Mouse (Mus musculus): ENCODE data around the gene Npsr1. TPM values are rescaled to one million over a fixed set of nuclear protein-coding genes. Genes with fewer than 3 reads are reported as not detected.

Gene Npsr1
- total and polyA plus RNA-seq, 2 experiments from 2014 or later = not detected

- H3K4me2 ChIP-seq (ENCODE audit: low read depth, low read length) = no peak overlapping the region
- no peak for TF ChIP-seq CTCF (IDR thresholded peaks at IDR 0.05; ENCODE audit: low read depth)
- no peak for TF ChIP-seq EP300 (IDR thresholded peaks at IDR 0.05; ENCODE audit: low read depth)
- 68% methylated on average over 1 of the region's 1 CpGs for WGBS
- ATAC-seq (ENCODE audit: insufficient read depth, low read depth) = no peak
- no peak overlapping the region for H3K9ac ChIP-seq (replicated peaks; ENCODE audit: low read depth, low read length)
- no peak for DNase-seq (ENCODE audit: low spot score)
- no peaks in the 10 kb centered on the region for H3K27me3 ChIP-seq (ENCODE audit: control insufficient read depth, insufficient read depth, low read length)
- no peaks in the 10 kb centered on the region for H3K36me3 ChIP-seq (replicated peaks; ENCODE audit: control insufficient read depth, insufficient read depth, low read length)
- H3K27ac ChIP-seq (ENCODE audit: low read depth) = no peak overlapping the region
- no peaks in the 10 kb centered on the region for H3K4me1 ChIP-seq (ENCODE audit: control insufficient read depth, insufficient read depth)
- no peaks in the 10 kb centered on the region for H3K9me3 ChIP-seq (replicated peaks; ENCODE audit: control insufficient read depth, low read length)
- H3K4me3 ChIP-seq (ENCODE audit: low read depth, low read length) = no peak overlapping the region
Observed at GRCm38 (mm10) chr9:24236461-24236860, 138.7 kb downstream of the Npsr1 start.

DNA sequence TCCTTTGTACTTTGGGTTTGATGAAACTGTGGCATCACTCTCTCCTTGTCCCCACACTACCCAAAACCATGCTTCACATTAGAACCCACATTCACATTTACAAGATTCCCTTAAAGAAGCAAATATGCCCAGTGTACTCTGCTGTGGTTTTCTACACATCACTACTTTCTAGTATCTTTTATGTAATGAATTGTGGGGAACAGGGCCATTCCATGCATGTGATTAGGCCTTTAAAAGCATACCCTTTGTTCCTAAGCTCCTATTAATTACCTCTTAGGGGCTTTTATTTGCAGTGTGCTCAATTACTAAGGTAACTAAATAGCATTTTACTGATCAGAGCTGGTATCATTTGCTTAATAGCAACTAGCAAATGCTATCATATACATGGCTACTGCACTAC lies 149.8 kb downstream of the Npsr1 start:
- Histone ChIP-seq H3K4me1 (ENCODE audit: control insufficient read depth, insufficient read depth) (no peaks in the 10 kb centered on the region), H3K27me3 (ENCODE audit: control insufficient read depth, insufficient read depth, low read length) (no peaks in the 10 kb centered on the region), H3K9me3 (replicated peaks; ENCODE audit: control insufficient read depth, low read length) (no peaks in the 10 kb centered on the region), H3K27ac (ENCODE audit: low read depth) (no peak overlapping the region), H3K9ac (replicated peaks; ENCODE audit: low read depth, low read length) (no peak overlapping the region), H3K36me3 (replicated peaks; ENCODE audit: control insufficient read depth, insufficient read depth, low read length) (no peaks in the 10 kb centered on the region), H3K4me2 (ENCODE audit: low read depth, low read length) (no peak overlapping the region), H3K4me3 (ENCODE audit: low read depth, low read length) (no peak overlapping the region)
- DNase-seq (ENCODE audit: low spot score) (no peak), ATAC-seq (ENCODE audit: insufficient read depth, low read depth) (no peak)
- TF ChIP-seq CTCF (IDR thresholded peaks at IDR 0.05; ENCODE audit: low read depth) = no peak
- TF ChIP-seq EP300 (IDR thresholded peaks at IDR 0.05; ENCODE audit: low read depth) = no peak

DNA sequence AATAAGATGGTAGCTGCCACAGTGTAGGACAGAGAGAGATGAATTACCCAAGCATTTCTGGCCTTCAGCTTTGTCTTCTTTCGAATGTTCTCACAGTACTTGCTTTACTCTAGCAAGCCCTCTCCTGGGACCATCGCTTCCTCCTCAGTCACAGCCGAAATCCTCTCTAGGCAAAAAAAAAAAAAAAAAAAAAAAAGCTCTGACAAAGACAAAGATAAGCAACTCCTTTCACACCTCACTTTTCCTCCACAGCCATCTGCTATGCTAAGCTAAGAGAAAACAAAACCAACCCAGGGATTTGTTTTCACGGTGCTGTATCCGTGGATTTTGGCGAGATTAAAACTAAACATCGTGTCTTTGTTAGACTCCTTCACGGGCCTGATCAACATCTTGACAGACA lies 156.4 kb downstream of the Npsr1 start:
- Histone ChIP-seq H3K4me3 (ENCODE audit: low read depth, low read length) (no peak overlapping the region), H3K4me2 (ENCODE audit: low read depth, low read length) (0 out of 2 replicates have a peak overlapping the region, but pooled peaks have one; percentile 9), H3K36me3 (replicated peaks; ENCODE audit: control insufficient read depth, insufficient read depth, low read length) (no peaks in the 10 kb centered on the region), H3K9ac (replicated peaks; ENCODE audit: low read depth, low read length) (no peak overlapping the region), H3K27ac (ENCODE audit: low read depth) (no peak overlapping the region), H3K9me3 (replicated peaks; ENCODE audit: control insufficient read depth, low read length) (no peaks in the 10 kb centered on the region), H3K27me3 (ENCODE audit: control insufficient read depth, insufficient read depth, low read length) (no peaks in the 10 kb centered on the region), H3K4me1 (ENCODE audit: control insufficient read depth, insufficient read depth) (no peaks in the 10 kb centered on the region)
- WGBS = 22% methylated on average over 8 of the region's 8 CpGs
- DNase-seq (ENCODE audit: low spot score) (no peak), ATAC-seq (ENCODE audit: insufficient read depth, low read depth) (no peak)
- no peak for TF ChIP-seq EP300 (IDR thresholded peaks at IDR 0.05; ENCODE audit: low read depth)

DNA sequence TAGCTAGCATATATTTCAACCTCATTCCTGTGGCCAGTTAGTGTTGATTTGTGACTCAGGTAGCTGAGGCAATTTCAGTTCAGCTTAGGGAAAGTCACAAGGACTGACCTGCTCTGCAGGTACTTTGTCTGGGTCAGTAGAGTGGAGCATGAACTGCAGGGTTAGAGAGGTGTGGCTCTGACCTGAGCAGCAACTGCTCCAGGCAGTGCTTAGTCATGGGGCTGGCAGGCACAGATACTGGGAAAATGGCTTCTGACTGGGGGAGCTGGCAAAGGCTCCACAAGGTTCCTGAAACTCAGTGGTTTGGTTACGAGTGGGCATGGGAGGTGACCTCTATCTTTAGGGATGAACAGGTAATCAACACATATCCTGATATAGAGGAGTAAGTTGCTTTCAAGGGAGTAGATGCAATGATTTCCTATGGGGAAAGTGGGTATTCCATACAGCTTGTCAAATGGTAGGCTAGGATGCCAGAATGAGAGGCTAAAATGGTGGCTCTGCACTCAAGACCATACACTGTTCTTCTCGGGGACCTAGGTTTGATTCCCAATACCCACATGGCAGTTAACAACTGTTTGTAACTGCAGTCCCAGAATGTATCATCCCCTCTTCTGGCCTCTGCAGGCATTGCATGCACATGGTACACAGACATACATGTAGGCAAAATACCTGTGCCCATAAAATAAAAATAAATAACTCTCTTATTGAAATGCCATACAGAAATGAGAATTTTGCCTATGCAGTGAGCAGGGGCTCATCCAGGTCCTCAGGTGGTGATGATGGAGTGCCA lies 182.9 kb downstream of the Npsr1 start:
- H3K4me1 ChIP-seq (ENCODE audit: control insufficient read depth, insufficient read depth) = no peaks in the 10 kb centered on the region
- no peaks in the 10 kb centered on the region for H3K27me3 ChIP-seq (ENCODE audit: control insufficient read depth, insufficient read depth, low read length)
- no peak for ATAC-seq (ENCODE audit: insufficient read depth, low read depth)
- no peak overlapping the region for H3K27ac ChIP-seq (ENCODE audit: low read depth)
- TF ChIP-seq CTCF (IDR thresholded peaks at IDR 0.05; ENCODE audit: low read depth) = no peak
- WGBS = 92% methylated on average over 2 of the region's 2 CpGs
- no peak overlapping the region for H3K4me3 ChIP-seq (ENCODE audit: low read depth, low read length)
- no peak overlapping the region for H3K9ac ChIP-seq (replicated peaks; ENCODE audit: low read depth, low read length)
- H3K4me2 ChIP-seq (ENCODE audit: low read depth, low read length) = no peak overlapping the region
- no peaks in the 10 kb centered on the region for H3K36me3 ChIP-seq (replicated peaks; ENCODE audit: control insufficient read depth, insufficient read depth, low read length)
- H3K9me3 ChIP-seq (replicated peaks; ENCODE audit: control insufficient read depth, low read length) = no peaks in the 10 kb centered on the region
- no peak for DNase-seq (ENCODE audit: low spot score)

GRCm38 (mm10) chr9:24282617-24283016 lies 184.8 kb downstream of the Npsr1 start:
- Histone ChIP-seq H3K36me3 (replicated peaks; ENCODE audit: control insufficient read depth, insufficient read depth, low read length) (no peaks in the 10 kb centered on the region), H3K9me3 (replicated peaks; ENCODE audit: control insufficient read depth, low read length) (no peaks in the 10 kb centered on the region), H3K4me1 (ENCODE audit: control insufficient read depth, insufficient read depth) (no peaks in the 10 kb centered on the region), H3K9ac (replicated peaks; ENCODE audit: low read depth, low read length) (no peak overlapping the region), H3K4me2 (ENCODE audit: low read depth, low read length) (no peak overlapping the region), H3K4me3 (ENCODE audit: low read depth, low read length) (no peak overlapping the region), H3K27ac (ENCODE audit: low read depth) (no peak overlapping the region), H3K27me3 (ENCODE audit: control insufficient read depth, insufficient read depth, low read length) (no peaks in the 10 kb centered on the region)
- ATAC-seq (ENCODE audit: insufficient read depth, low read depth) = no peak
- DNase-seq (ENCODE audit: low spot score) = no peak
- 67% methylated on average over 3 of the region's 3 CpGs for WGBS
- TF ChIP-seq CTCF (IDR thresholded peaks at IDR 0.05; ENCODE audit: low read depth) (no peak), EP300 (IDR thresholded peaks at IDR 0.05; ENCODE audit: low read depth) (no peak)

DNA sequence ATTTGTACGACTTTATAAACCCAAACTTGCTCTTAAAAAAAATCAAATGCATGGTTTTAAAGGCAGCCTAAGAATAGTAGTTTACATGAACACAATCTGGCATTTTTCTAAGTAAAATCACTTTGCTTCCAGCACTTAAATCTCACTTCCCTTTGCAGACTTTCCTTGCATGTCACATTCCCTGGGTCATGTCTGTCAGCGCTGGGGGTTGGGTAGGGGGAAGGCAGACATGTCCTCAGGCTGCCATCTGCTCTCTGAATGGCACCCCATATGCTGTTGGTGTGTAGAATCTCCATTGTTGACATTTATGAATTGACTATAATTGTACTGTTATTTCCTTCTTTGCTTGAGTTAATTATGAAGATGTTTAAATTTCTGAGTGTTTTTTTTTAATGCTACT lies 185.3 kb downstream of the Npsr1 start:
- Histone ChIP-seq H3K27me3 (ENCODE audit: control insufficient read depth, insufficient read depth, low read length) (no peaks in the 10 kb centered on the region), H3K36me3 (replicated peaks; ENCODE audit: control insufficient read depth, insufficient read depth, low read length) (no peaks in the 10 kb centered on the region), H3K4me2 (ENCODE audit: low read depth, low read length) (no peak overlapping the region), H3K27ac (ENCODE audit: low read depth) (no peak overlapping the region), H3K4me3 (ENCODE audit: low read depth, low read length) (no peak overlapping the region), H3K9ac (replicated peaks; ENCODE audit: low read depth, low read length) (no peak overlapping the region), H3K4me1 (ENCODE audit: control insufficient read depth, insufficient read depth) (no peaks in the 10 kb centered on the region), H3K9me3 (replicated peaks; ENCODE audit: control insufficient read depth, low read length) (no peaks in the 10 kb centered on the region)
- no peak for ATAC-seq (ENCODE audit: insufficient read depth, low read depth)
- no peak for TF ChIP-seq EP300 (IDR thresholded peaks at IDR 0.05; ENCODE audit: low read depth)
- TF ChIP-seq CTCF (IDR thresholded peaks at IDR 0.05; ENCODE audit: low read depth) = no peak
- DNase-seq (ENCODE audit: low spot score) = no peak
- 55% methylated on average over 2 of the region's 2 CpGs for WGBS

Data from heart, postnatal 0 days (tissue).